Mouse (Mus musculus): Measurements from ENCODE around the gene 3110018I06Rik. TPM values are rescaled to one million over a fixed set of nuclear protein-coding genes. Genes with fewer than 3 reads are reported as not detected.

3110018I06Rik gene
- total RNA-seq (2021) = not detected
- long read RNA-seq, experiment 1 = 0 reads
- long read RNA-seq, experiment 2 = 0 reads

DNA sequence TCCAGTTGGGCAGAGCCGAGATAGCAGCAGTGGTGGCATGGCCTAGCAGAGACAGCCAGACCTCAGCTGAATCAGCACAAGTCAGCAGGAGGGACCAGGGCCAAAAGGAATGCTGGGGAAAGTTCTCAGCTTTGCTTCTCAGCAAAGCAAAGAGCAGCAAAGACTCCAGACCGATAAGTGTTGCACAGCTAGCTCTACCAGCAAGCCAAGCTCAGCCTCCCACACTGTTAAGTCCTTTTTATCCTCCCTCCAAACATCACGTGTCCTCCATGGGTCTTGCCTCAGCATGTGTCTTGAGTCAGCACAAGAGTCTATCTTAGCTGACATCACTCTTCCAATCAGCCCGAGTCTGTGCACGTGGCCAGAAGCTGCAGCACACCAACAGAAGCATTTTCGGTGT, at the start of gene 3110018I06Rik:
3110018I06Rik (plus strand) TSS at position 262 of the 400 bp plus-strand sequence.
- DNase-seq = no peak

DNA sequence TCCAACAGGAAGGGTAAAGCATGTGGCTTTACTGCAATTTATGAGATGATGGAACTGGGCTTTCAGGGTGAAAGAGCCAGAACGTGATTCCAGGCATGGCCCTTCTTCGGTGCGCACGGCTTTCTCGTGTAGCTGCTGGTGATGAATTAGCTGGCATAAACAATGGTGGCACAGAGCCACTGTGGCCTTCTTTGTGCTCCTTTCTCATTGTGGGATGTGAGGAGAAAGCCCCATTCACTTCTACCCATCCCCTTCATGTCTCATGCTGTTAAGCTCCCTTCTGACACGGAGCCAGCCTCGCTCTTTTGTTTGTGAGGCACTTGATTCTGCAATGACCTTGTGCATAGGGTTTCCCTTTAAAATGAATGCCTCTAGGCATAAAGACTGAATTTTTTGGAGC, 43.8 kb upstream of the 3110018I06Rik start:
- DNase-seq = no peak

DNA sequence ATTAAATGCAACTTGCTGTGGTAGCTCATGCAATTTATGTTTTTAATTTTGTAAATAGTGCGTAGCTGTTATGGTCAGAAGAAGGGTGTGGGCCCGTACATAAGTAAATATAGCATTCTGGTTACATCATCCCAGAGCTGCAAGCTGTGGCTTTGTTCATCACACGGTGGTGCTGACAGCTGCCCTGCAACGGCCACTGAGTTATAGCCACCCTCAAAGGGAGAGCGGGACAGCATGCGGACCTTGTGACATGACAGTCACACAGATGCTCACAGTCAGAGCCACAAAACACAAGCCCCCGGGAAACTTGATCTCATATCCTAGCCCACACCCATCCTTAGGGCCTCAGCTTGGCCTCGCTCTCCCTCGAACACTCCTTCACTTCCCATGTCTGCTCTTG, 30.6 kb upstream of the 3110018I06Rik start:
- DNase-seq = no peak

DNA sequence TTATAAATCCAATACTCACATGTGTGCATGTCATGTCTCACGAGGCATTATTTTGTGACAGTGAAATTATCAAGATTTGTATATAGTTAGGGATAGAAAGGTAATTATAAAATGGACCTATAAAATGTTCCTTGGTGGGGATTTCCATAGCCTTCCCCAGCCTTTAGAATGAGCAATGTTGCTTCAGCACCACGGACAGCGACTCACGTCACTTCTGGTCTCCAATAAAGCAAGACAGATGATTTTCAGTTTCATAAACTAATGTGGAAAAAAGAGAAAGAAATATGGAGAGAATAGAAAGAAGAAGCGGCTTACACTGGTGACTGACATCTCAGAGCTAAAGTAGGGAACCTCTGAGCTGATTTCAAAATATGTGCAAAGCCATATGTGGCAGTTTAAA, 23.7 kb upstream of the 3110018I06Rik start:
- DNase-seq = no peak

DNA sequence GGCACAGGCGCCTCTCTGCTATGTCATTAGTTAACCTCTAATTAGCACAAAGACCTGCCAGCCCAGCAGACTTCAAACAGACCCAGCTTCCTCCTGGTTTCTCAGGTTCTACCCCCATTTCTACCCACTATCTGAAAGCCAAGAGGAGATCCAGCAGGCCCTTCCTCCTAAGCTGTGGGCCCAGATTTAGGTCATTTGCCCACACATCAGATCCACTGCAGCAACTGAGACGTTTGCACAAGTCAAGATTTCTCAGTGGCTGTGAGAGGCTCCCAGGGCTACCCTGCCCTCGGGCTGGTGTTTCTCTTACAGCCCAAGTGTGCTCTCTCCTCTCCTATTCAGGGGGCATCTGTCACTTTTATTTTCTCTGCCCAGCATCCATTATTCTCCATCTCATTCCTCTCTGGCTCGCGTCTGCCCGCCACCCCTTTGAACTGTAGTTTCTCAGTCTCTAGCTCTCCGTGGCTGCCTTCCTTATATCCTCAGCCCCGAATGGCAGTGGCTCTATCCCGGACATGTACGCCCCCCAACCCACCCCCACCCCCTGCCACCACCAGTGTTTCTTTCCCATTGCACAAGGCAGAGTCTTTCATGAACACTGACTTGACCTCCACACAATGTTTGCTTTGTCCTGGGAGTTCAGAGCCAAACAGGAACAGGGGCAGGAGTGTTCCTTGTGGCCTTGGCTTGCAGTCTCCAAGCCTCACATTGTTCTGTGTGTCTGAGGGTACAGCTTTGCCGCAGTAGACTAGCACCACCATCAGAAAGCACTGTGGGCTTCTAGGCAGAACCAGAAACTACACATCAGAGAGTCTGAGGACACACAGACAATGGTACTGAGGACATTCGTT, 11.8 kb upstream of the 3110018I06Rik start:
- DNase-seq = no peak

DNA sequence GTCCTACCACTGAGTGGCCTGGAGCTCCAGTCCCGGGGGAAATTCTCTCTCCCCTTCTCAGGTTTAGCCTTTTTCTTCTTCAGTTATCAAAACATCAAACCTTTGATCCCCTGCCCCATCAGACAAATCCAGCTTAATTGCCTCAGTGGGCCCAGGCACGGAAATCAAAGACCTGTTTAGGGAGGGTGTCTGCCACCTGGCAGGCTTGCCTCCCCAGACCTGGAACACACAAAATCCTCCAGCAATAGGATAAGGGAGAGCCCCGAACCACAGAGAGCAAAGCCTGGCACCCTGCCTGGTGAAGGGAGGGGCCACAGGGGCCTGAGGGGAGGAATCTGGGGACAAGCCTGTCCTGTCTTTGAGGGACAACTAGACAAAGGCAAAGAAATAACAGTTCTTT, 9.1 kb upstream of the 3110018I06Rik start:
- no peak for DNase-seq

DNA sequence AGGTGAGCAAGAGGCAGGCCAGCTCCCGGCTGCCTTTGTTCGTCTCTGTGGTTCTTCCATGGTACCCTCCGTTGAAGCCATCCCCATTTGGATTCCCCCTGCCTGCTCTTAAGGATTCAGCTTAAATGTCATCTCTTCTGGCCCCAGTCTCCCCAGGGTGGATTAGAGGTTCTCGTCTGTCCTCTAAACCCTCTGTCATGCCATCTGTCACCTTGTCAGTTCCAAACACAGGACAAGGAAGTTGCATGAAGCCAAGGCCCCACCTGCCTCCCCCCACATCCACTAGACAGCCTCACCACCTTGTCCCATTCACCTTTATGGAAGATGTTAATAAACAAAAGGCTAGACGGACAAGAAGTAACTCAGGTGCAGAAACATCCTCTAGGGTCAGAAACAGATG, 5.4 kb upstream of the 3110018I06Rik start:
- no peak for DNase-seq

DNA sequence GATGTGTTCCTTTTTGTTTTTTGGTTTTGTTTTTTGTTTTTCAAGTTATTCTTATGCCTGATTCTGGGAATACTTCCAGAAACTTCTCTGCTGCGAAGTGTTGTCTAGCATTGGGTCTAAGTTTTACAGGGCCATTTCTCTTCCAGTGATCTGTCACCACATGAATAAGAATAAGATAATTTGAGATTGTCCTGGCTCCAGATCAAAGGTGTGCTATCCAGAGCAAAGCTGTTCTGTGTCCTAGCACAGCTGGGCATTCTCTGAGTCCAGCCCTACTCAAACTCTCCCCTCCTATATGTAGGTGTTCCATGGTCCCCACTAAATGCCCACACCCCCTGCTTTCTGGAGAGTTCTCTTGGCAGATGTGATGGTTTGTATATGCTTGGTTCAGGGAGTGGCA, 2.9 kb downstream of the 3110018I06Rik start:
- DNase-seq = no peak

DNA sequence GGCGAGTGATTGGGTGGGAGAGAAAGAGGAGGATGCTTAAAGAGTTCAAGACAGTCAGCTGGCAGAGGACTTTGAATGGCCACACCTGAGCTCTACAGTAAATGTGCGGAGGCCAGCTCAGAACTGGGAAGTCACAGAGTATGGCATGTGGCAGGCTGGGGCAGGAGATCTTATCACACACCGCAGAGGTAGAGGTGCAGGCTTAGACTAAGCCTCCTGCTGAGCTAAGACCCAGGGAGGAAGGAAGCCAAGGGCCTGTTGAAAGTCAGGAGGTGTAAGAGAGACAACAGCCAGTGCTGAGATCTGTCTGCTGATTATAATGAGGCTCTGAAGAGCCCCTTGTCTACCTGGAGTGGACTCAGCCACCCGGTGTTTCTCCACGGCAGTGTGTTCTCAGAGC, 8.5 kb downstream of the 3110018I06Rik start:
- DNase-seq = no peak

DNA sequence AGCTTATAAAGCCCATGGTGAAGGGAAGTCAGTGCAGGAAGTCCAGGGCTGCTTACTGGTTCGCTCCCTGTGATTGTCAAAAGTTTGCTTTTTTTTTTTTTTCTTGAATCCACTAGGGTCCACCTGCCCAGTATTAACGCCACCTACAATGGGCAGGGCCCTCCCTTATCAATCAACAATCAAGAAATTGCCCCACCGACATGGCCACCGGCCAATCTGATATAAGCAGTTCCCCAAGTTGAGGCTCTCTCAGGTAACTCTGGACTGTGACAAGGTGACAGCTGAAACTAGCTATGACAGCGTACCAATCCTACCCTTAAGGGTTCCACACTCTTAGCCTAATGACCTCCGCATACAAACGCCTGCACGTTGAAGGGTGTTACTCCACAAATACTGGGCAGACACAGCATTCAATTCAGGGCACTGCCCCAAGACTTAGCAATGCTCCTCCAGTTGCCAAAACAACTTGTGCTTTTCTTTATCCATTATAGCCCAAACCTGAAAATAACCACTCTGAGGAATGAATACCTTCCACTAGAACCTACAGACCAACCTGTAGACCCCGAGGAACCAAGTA, 21.3 kb downstream of the 3110018I06Rik start:
- no peak for DNase-seq

DNA sequence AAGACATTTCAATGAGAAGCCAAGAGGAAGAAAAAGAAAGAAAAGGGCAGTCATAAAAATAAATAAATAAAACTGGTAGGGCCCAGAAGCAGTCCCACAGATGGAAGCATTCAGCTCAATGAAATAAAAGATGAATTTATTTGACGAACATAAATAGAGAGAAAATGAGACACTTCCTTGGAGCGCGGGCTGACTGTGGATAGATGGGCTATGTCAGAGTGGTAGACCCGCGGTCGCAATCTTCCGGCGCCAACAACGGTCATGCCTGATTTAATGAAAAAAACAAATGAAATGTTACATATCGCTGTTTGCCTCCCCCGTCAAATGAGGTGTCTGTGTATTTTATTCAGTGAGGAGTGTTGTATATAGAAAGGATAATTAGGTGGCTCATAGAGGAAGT, 22.7 kb downstream of the 3110018I06Rik start:
- DNase-seq = no peak

DNA sequence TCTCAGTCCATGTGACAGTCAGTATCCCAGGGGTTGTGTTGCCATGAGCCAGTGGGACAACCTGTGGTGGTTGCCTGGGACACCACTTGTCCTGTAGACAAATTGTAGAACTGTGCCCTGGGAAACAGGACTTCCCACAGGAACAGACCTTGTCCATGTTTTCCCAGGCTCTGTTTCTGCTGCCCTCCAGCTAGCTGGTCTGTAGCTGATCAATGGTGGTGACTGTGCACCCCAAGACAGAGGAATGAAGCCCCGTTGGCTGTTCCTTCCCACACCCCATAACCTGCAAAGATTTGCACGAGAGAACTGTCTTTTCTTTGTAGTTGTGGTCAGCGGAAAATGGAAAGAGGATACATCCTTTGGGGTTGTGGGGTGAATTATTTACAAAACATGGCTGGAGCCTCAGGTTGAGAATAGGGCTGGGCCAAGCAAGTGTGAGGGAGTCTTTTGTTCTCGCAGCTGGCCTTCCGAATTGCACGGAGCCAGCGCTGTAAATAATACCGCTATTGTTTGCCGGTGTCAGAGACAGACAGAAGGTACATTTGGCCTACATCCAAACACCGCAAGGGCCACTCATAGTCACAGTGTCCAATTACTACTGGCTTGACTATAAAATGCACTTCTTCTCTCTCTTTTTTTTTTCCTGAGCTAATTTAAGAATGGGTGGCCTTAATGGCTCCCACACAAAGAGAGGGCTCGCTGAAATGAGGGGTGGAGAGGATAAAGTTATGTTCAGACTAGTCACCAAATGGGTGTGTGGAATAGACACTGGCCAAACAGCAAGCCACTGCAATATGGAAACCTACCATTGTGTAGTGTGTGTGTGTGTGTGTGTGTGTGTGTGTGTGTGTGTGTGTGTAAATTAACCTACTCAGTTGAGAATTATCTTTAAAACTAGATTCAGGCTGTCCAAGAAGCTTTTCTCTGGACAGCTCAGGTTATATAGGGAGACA, 28.1 kb downstream of the 3110018I06Rik start:
- DNase-seq = no peak

DNA sequence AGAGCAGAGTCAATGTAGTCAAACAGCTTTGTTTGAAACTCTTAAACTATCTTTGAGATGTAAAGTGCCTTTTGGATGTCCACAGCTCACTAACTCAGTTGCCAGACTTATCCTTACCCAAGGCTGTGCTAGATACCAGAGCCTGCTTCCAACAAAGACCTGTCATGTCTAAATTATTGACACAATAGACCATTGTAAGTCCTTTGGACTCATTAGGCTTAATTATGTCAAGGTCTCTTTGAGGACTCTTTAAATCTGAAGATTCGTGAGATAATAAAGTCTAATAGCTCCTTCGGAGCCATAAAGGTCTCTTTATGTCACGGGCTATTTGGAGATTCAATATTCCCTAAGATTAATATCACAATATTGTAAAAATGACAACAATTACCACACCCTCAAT, 32.5 kb downstream of the 3110018I06Rik start:
- no peak for DNase-seq

DNA sequence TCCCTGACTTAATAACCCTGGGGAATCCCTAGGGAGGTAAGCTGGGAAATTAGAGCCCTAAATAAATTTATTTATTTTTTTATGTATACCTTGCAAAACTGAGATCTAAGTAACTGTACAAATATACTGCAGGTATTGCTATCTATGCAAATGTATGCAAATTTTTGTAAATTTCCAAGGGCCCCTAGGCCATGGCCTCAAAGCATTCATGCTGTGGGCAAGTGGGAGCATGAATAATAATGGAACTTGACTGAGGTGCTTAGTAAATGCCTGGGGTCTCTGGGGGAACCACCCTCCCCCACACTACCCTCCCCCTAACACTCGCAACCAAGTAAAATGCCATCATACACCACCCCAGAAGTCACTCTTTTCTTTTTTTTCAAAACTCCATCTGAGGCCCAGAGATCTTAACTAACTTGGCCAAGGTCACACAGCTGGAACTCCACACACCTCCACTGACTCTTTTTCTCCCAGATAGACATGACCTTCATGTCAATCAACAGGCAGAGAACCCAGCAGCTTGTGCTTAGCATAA, 40.0 kb downstream of the 3110018I06Rik start:
- no peak for DNase-seq

DNA sequence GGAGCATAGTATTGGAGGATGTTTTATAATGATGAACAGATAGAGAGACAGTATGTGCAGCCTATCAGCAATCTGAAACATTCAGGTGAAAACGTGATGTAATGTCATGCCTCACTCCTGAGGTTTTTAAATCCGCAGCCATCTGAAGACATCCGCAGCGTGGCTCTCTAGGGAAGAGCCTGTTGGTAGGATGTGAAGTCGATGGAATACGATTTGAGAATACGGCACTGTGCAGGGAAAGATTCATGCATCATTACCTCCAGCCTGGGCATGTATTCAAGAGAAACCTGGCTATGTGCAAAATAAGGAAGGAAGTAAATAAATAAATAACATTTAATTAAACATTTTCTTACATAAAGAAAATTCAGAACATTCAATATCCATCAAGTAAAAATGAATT, 44.4 kb downstream of the 3110018I06Rik start:
- DNase-seq = no peak
